Mouse (Mus musculus) testis, adult 2 months (tissue): ENCODE results near the gene Pip5k1b.

Experiments
- CTCF ChIP-seq: fragments of 200-500 bp; IDR thresholded peaks from 2 replicates; pipeline ENCODE4 v1.5.1; 2012; ENCODE audit warnings: low read depth, mild to moderate bottlenecking, inconsistent platforms, low read length, moderate library complexity; ENCODE audit not compliant: control insufficient read depth, insufficient read depth, insufficient replicate concordance
- POLR2A ChIP-seq: fragments of 200-500 bp; IDR thresholded peaks from 2 replicates; pipeline ENCODE4 v1.6.1; 2012; ENCODE audit warnings: low read depth, mild to moderate bottlenecking, inconsistent platforms, low read length, moderate library complexity; ENCODE audit not compliant: control insufficient read depth

DNA sequence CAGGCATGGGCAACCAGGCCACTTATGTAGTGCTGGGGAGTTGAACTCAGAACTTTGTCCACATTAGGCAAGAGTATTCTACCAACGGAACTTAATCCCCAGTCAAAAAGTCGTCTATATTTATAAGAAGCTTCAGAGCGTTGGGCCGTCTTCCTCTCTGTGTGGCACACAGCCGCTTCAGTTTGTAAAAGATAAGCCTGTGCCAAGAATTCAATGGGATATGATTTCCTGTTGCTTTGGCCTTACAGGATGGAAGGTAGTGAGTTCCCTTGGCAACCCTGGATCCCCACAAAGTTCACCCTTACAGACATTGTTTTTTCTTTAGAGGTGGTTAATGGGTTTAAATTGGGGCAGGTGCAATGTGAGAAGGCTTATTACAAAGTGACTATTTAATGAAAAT lies 297.3 kb downstream of the Pip5k1b start:
- no peak for TF ChIP-seq POLR2A
- TF ChIP-seq CTCF: no peak
